Mouse (Mus musculus): ENCODE data around the gene Boc.

DNA sequence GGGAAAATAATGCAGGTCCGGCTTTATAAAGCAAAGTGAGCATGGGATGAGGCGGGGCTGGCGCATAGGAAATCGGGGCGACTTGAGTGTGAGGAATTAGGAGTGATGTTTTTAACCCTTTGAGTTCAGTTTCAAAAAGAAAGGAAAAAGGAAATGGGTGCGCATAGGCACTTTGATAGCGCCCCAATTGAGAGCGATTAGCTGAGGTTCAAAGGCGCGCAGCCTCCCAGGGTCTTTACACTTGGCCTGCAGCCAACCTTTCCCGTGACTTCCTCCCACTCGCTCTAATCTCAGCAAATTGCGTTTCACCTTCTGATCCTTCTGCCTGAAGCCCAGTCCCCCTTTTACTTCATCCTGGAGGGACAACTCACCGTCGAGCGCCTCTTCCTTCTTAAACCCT, 25.8 kb downstream of the Boc start:
- TF ChIP-seq GATA1 (IDR thresholded peaks at IDR 0.05; ENCODE audit: low read length): no peak
- no peak for TF ChIP-seq TAL1 (IDR thresholded peaks at IDR 0.05; ENCODE audit: low read length)
